Mouse (Mus musculus) hindbrain, embryonic 16.5 days (tissue): ENCODE results near the gene Eng. TPM values are rescaled to one million over a fixed set of nuclear protein-coding genes. Genes with fewer than 3 reads are reported as not detected.

Experiments used
- ATAC-seq: fragments of 200-750 bp; cut with Nextera tagmentation; 2 replicates; pipeline ENCODE4 v1.8.0; 2017; ENCODE audit warnings: moderate TSS enrichment, moderate library complexity
- H3K27ac ChIP-seq: fragments of 300-500 bp; sonication (generic); 2 replicates; pipeline ENCODE4 v1.5.1; 2014; ENCODE audit warnings: low read depth, mild to moderate bottlenecking, control low read depth, low read length, moderate library complexity
- H3K27me3 ChIP-seq: fragments of 300-500 bp; sonication (generic); replicated peaks from 2 replicates; pipeline ENCODE4 v1.6.1; 2014; ENCODE audit warnings: low read length; ENCODE audit not compliant: control insufficient read depth, insufficient read depth
- H3K36me3 ChIP-seq: fragments of 300-500 bp; sonication (generic); 2 replicates; pipeline ENCODE4 v1.6.1; 2014; ENCODE audit warnings: mild to moderate bottlenecking, low read length, moderate library complexity, mixed read lengths; ENCODE audit not compliant: control insufficient read depth, insufficient read depth
- H3K4me1 ChIP-seq: fragments of 300-500 bp; sonication (generic); 2 replicates; pipeline ENCODE4 v1.6.1; 2014; ENCODE audit warnings: low read depth, low read length; ENCODE audit not compliant: control insufficient read depth, insufficient read depth
- H3K4me2 ChIP-seq: fragments of 300-500 bp; sonication (generic); 2 replicates; pipeline ENCODE4 v1.6.1; 2014; ENCODE audit warnings: mild to moderate bottlenecking, low read length, control low read depth, moderate library complexity
- H3K4me3 ChIP-seq: fragments of 300-500 bp; sonication (generic); 2 replicates; pipeline ENCODE4 v1.5.1; 2014; ENCODE audit warnings: mild to moderate bottlenecking, low read length, control low read depth, moderate library complexity
- H3K9ac ChIP-seq: fragments of 300-500 bp; sonication (generic); 2 replicates; pipeline ENCODE4 v1.6.1; 2014; ENCODE audit warnings: low read depth, mild to moderate bottlenecking, control low read depth, low read length, moderate library complexity
- H3K9me3 ChIP-seq: fragments of 300-500 bp; sonication (generic); 2 replicates; pipeline ENCODE4 v1.6.1; 2014; ENCODE audit warnings: mild to moderate bottlenecking, low read length, moderate library complexity; ENCODE audit not compliant: control insufficient read depth
- WGBS: fragments of 180-500 bp; shearing (Covaris S2); extraction: QIAGEN DNeasy Blood & Tissue Kit; methylation state at CpG from one replicate; pipeline ENCODE4 v1.1.7; 2014; 5-methylcytosine and 5-hydroxymethylcytosine counted together
- polyA plus RNA-seq: library from polyadenylated mRNA; unstranded; fragments of >200 nt; fragmentation: Nextera tagmentation; extraction: Ambion mirVana; gene quantifications from 2 replicates; pipeline ENCODE4 v1.2.1, GENCODE M21; 2015

Eng gene
- 34.2 and 39.5 TPM in 2 replicates for polyA plus RNA-seq

DNA sequence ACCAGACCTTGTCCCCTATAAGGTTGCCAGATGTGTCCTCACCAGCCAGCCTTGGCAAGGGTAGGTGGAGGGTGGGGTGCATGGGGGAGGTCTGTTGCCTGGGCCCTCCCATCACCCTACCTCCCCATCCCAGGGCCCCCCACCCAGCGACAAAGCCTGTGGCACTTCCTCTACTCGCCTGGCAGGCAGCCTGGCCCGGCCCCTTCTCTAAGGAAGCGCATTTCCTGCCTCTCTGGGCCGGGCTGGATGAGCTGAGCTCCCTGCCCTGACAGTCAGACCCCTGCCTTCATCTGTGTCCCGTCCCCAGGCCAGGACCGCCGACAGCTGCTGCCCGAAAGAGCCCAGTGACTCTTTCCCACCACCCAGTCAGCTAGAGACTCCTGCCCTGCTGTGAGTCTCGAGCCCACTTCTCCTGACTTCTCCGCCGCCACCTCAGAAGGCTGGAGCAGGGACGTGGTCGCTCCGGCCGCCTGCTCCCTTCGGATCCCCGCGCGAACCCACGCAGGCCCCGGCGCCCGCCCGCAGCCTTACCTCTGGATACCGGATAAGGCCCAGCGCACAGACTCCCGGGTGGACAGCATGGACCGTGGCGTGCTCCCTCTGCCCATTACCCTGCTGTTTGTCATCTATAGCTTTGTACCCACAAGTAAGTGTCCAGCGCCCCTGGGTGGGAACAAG is at the start of gene Eng:
Eng (plus strand) TSS at position 217 of the 678 bp plus-strand sequence.
- 60% methylated on average over 31 of the region's 31 CpGs for WGBS
- Histone ChIP-seq H3K4me2 (peak within 1 kb of the TSS; percentile 18), H3K36me3 (no peaks in the 10 kb centered on the region), H3K4me1 (no peaks in the 10 kb centered on the region), H3K27me3 (no peaks in the 10 kb centered on the region), H3K4me3 (peak within 1 kb of the TSS; percentile 26), H3K27ac (peak within 1 kb of the TSS; percentile 57; the same call in 1 of the 2 replicates), H3K9me3 (no peaks in the 10 kb centered on the region), H3K9ac (peak within 1 kb of the TSS; percentile 43)
- no peak for ATAC-seq

DNA sequence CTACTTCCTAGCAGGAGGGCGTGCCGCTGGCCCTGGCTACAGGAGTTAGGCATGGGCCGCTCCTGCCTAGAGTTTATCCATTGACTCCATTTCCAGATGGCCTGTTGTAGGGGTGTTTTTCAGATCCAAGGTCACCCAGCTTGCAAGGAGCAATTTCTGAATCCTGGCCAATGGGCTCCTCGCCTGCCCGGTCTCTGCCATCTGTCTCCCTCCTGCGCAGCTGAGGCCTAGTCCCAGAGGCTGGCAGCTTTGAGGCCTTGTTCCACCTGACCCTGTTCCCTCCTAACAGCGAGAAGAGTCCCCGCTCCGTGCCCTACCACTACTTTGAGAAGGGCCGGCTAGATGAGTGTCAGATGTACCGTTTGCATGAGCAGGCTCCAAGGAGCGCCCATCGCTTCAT is 49.7 kb upstream of the Eng start:
- 71% methylated on average over 13 of the region's 13 CpGs for WGBS
- no peaks in the 10 kb centered on the region for H3K27me3 ChIP-seq
- H3K9ac ChIP-seq, result no peak overlapping the region
- H3K36me3 ChIP-seq, result peaks cover 5% of the 10 kb centered on the region; the same call in 1 of the 2 replicates
- H3K4me3 ChIP-seq, result no peak overlapping the region
- H3K4me2 ChIP-seq, result no peak overlapping the region
- peak; percentile 32; the same call in 1 of the 2 replicates for ATAC-seq
- H3K4me1 ChIP-seq, result no peaks in the 10 kb centered on the region
- no peaks in the 10 kb centered on the region for H3K9me3 ChIP-seq
- H3K27ac ChIP-seq, result peak overlapping the region; percentile 60

DNA sequence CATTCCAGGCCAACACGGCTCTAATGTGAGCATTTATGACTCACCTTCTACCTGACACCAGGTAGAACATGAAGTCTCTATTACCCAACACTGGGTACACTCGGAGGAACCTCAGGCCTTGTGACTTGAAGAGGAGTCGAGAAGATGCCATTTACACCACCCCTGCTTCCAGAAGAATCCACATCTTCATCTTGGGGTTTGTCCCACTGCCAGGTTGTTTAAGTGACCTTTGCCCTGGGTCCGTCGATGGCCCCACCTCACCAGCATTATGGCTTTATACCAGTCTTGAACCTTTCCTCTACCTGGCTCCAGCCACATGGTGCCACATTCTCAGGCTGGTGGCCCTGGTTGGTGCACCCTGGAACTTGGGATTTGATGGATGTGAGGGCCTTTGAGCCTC is 49.1 kb upstream of the Eng start:
- Histone ChIP-seq H3K4me1 (no peaks in the 10 kb centered on the region), H3K4me2 (no peak overlapping the region), H3K27me3 (no peaks in the 10 kb centered on the region), H3K4me3 (no peak overlapping the region), H3K36me3 (peaks cover 5% of the 10 kb centered on the region; the same call in 1 of the 2 replicates), H3K27ac (peak overlapping the region; percentile 60), H3K9me3 (no peaks in the 10 kb centered on the region), H3K9ac (no peak overlapping the region)
- no peak for ATAC-seq
- 85% methylated on average over 5 of the region's 5 CpGs for WGBS

DNA sequence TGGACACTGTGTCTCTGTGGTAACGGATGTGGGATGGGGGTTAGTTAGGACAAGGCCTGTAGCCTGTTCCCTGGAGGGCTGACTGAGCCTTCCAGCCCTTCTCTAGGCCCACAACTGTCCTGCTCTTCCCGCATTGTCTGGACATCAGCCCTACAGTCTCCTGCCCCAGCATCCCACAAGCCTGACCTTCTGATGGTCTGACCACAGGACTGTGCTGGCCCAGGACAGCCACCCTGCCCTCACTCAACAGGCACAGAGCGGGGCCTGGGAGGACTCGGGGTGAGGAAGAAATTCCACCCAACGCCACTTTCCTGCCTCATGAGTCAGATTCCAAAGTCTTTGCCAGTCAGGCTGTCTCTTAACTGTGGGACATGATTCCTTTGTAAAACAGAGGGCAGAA is 48.7 kb upstream of the Eng start:
- WGBS, result 86% methylated on average over 5 of the region's 5 CpGs
- H3K27ac ChIP-seq, result no peak overlapping the region

DNA sequence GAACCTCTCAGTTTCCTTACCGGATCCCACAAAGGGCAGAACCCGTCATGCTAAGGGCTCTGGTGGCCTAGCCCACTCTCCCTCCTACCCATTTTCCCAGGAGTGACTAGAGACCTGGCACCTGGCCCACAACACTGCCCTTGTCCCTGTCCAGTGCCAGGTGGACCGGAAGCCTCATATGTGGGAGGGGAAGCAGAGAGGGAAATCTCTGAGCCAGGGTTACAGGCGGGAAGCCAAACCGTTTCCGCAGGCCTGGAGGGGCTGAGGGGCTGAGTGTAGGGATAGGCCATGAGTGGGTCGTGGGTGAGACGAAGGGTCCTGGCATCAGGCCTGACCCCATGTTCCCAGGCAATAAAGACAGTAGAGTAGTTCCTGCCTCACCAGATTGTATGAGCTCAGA is 47.9 kb upstream of the Eng start:
- ATAC-seq, result no peak
- no peak overlapping the region for H3K4me2 ChIP-seq
- H3K9me3 ChIP-seq, result no peaks in the 10 kb centered on the region
- H3K9ac ChIP-seq, result no peak overlapping the region
- H3K4me3 ChIP-seq, result no peak overlapping the region
- WGBS, result 87% methylated on average over 8 of the region's 8 CpGs
- no peak overlapping the region for H3K27ac ChIP-seq
- no peaks in the 10 kb centered on the region for H3K4me1 ChIP-seq
- no peaks in the 10 kb centered on the region for H3K27me3 ChIP-seq
- peaks cover 5% of the 10 kb centered on the region; the same call in 1 of the 2 replicates for H3K36me3 ChIP-seq

More for the DNA sequence above, 48.7 kb upstream of the Eng start:
- H3K36me3 ChIP-seq, result peaks cover 5% of the 10 kb centered on the region; the same call in 1 of the 2 replicates
- H3K9ac ChIP-seq, result no peak overlapping the region
- no peak overlapping the region for H3K4me2 ChIP-seq
- H3K9me3 ChIP-seq, result no peaks in the 10 kb centered on the region
- H3K4me3 ChIP-seq, result no peak overlapping the region
- H3K27me3 ChIP-seq, result no peaks in the 10 kb centered on the region
- ATAC-seq, result no peak
- no peaks in the 10 kb centered on the region for H3K4me1 ChIP-seq

DNA sequence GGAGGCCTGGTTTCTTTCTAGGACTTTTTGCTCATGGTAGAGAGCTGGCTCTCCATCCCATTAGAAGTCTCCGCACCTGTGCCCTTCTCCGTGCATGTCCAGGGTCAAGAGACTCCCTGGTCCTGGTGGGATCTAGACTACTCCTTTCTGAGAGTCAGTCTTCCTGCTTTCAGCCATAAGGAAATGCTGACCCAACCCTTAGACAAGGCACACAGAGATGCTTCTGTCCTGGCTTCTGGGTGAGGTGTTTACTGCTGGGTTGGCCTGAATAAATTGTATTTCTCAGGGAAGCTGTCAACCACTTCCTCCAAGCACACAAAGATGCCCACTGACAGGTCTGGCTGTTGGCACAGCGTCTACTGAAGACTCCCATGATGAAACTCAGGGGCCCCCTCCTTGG is 47.0 kb upstream of the Eng start, which contains the start of gene St6galnac6:
St6galnac6 (plus strand) TSS at position 301 of the 400 bp plus-strand sequence.
- H3K27ac ChIP-seq, result no peak within 1 kb of the TSS
- no peaks in the 10 kb centered on the region for H3K27me3 ChIP-seq
- WGBS, result 94% methylated on average over 3 of the region's 3 CpGs
- H3K4me3 ChIP-seq, result no peak within 1 kb of the TSS
- no peaks in the 10 kb centered on the region for H3K4me1 ChIP-seq
- H3K4me2 ChIP-seq, result no peak within 1 kb of the TSS
- ATAC-seq, result no peak
- H3K9ac ChIP-seq, result no peak within 1 kb of the TSS
- H3K9me3 ChIP-seq, result no peaks in the 10 kb centered on the region
- H3K36me3 ChIP-seq, result peaks cover 5% of the 10 kb centered on the region; the same call in 1 of the 2 replicates

DNA sequence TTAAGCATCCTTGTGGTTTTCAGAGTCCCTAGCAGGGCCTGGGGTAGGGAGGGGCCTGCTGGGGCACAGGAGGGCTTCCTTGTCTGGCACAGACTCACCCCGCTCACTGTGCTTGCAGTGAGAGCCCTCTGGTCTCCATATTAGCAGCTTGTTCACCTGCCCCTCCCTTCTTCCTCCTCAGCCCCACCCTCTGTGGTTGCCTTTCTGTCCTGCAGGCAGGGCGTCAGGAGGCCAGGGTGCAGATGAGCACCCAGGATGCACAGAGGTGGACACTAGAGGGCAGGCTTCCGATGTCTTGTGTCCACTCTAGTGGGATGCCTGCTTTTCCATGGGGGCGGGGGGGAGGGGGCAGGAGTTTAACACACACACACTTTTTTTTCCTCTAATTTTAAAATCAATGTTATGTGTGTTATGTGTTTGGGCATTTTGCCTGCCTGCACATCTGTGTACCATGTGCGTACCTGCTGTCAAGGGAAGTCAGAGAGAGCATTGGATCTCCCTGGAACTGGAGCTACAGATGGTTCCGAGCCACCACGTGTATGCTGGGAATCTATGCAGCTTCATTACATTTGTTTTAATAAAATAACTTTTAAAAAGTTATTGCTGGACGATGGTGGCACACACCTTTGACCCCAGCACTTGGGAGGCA is 44.9 kb upstream of the Eng start:
- no peaks in the 10 kb centered on the region for H3K9me3 ChIP-seq
- H3K27ac ChIP-seq, result no peak overlapping the region
- ATAC-seq, result peak; percentile 31; the same call in 1 of the 2 replicates
- H3K36me3 ChIP-seq, result no peaks in the 10 kb centered on the region
- no peak overlapping the region for H3K4me3 ChIP-seq
- H3K27me3 ChIP-seq, result no peaks in the 10 kb centered on the region
- H3K4me2 ChIP-seq, result no peak overlapping the region
- H3K4me1 ChIP-seq, result no peaks in the 10 kb centered on the region
- 34% methylated on average over 8 of the region's 8 CpGs for WGBS
- H3K9ac ChIP-seq, result no peak overlapping the region

DNA sequence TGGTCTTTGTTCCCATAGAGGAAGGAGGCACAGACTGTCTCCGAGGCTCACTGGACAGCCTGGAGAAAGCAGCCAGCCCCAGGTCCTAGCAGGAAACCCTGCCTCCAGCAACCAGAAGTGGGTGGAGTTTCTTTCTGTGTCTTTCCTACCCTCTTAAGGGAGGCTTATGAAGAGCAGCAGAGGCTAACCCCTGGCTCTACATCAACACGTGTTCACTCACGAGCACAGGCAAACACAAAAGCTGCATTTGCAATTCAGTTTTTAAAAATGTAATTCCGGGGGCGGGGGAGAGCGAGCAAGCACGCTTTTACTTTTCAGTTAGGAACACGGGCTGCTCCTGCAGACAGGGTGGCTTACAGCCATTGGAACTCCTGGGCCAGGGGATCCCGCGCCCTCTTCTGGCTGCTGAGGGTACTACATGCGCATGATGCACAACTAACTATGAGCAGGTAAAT is 43.8 kb upstream of the Eng start:
- H3K9ac ChIP-seq, result 0 out of 2 replicates have a peak overlapping the region, but pooled peaks have one; percentile 7
- H3K27ac ChIP-seq, result no peak overlapping the region
- peak overlapping the region; percentile 27 for H3K4me3 ChIP-seq
- no peaks in the 10 kb centered on the region for H3K36me3 ChIP-seq
- ATAC-seq, result no peak
- WGBS, result 1% methylated on average over 11 of the region's 11 CpGs
- peak overlapping the region; percentile 48 for H3K4me2 ChIP-seq
- H3K4me1 ChIP-seq, result peaks cover 4% of the 10 kb centered on the region; the same call in 1 of the 2 replicates
- H3K9me3 ChIP-seq, result no peaks in the 10 kb centered on the region
- H3K27me3 ChIP-seq, result no peaks in the 10 kb centered on the region

DNA sequence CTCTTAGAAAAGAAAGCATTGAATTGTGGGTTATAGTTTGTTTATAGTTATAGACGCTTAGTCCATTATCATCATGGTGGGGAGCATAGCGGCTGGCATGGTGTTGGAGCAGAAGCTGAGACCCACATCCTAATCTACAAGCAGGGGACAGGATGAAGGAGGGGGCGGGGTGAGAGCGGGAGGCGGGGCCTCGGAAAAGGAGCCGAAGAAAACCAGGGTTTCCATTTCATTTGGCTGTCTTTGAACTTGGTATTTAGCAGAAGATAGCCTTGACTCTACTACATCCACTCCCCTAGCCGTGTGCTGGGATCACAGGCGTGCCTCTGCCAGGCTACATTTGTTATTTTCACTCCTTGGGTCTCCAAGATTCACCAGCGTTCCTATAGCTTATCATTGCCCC is 41.8 kb upstream of the Eng start:
- no peak for ATAC-seq
- Histone ChIP-seq H3K27me3 (no peaks in the 10 kb centered on the region), H3K9me3 (no peaks in the 10 kb centered on the region), H3K27ac (no peak overlapping the region), H3K36me3 (no peaks in the 10 kb centered on the region), H3K9ac (no peak overlapping the region), H3K4me1 (peaks cover 16% of the 10 kb centered on the region), H3K4me3 (no peak overlapping the region), H3K4me2 (no peak overlapping the region)
- 51% methylated on average over 10 of the region's 10 CpGs for WGBS
